Mouse (Mus musculus) midbrain, postnatal 0 days (tissue): ENCODE results near the gene Tmem132a. TPM values are rescaled to one million over a fixed set of nuclear protein-coding genes. Genes with fewer than 3 reads are reported as not detected.

Experiments used
- ATAC-seq: fragments of 200-750 bp; cut with Nextera tagmentation; 2 replicates; pipeline ENCODE4 v1.8.0; 2017; ENCODE audit warnings: moderate number of reproducible peaks, mild to moderate bottlenecking, moderate TSS enrichment, moderate library complexity; ENCODE audit not compliant: low FRiP score
- DNase-seq: peaks from one replicate; pipeline ENCODE4 v3.0.0-alpha.2; 2015; ENCODE audit warnings: low spot score
- H3K27ac ChIP-seq: fragments of 300-500 bp; sonication (generic); 2 replicates; pipeline ENCODE4 v1.5.1; 2014; ENCODE audit warnings: low read depth, mild to moderate bottlenecking, low read length, mixed read lengths
- H3K27me3 ChIP-seq: fragments of 300-500 bp; sonication (generic); 2 replicates; pipeline ENCODE4 v1.6.1; 2014; ENCODE audit warnings: low read length, control low read depth, mixed read lengths; ENCODE audit not compliant: insufficient read depth
- H3K36me3 ChIP-seq: fragments of 300-500 bp; sonication (generic); 2 replicates; pipeline ENCODE4 v1.6.1; 2014; ENCODE audit warnings: low read length, control low read depth, mixed read lengths; ENCODE audit not compliant: insufficient read depth
- H3K4me1 ChIP-seq: fragments of 300-500 bp; sonication (generic); 2 replicates; pipeline ENCODE4 v1.6.1; 2014; ENCODE audit warnings: mild to moderate bottlenecking, control low read depth, antibody characterized with exemption, low read length, mixed read lengths; ENCODE audit not compliant: insufficient read depth
- H3K4me2 ChIP-seq: fragments of 300-500 bp; sonication (generic); 2 replicates; pipeline ENCODE4 v1.6.1; 2014; ENCODE audit warnings: low read depth, mild to moderate bottlenecking, low read length, mixed read lengths; ENCODE audit not compliant: poor library complexity, severe bottlenecking
- H3K4me3 ChIP-seq: fragments of 300-500 bp; sonication (generic); 2 replicates; pipeline ENCODE4 v1.5.1; 2014; ENCODE audit warnings: low read depth, mild to moderate bottlenecking, low read length, moderate library complexity
- H3K9ac ChIP-seq: fragments of 300-500 bp; sonication (generic); replicated peaks from 2 replicates; pipeline ENCODE4 v1.6.1; 2014; ENCODE audit warnings: mild to moderate bottlenecking, low read length, moderate library complexity, mixed read lengths; ENCODE audit not compliant: poor library complexity, severe bottlenecking
- H3K9me3 ChIP-seq: fragments of 300-500 bp; sonication (generic); 2 replicates; pipeline ENCODE4 v1.6.1; 2016; ENCODE audit warnings: low read length, control low read depth
- CTCF ChIP-seq: IDR thresholded peaks from 2 replicates; pipeline ENCODE4 v1.5.1; 2016; ENCODE audit warnings: antibody characterized with exemption, mild to moderate bottlenecking
- WGBS: fragments of 180-500 bp; shearing (Covaris S2); extraction: QIAGEN DNeasy Blood & Tissue Kit; methylation state at CpG from one replicate; pipeline ENCODE4 v1.1.7; 2014; 5-methylcytosine and 5-hydroxymethylcytosine counted together
- polyA plus RNA-seq: library from polyadenylated mRNA; unstranded; fragments of >200 nt; fragmentation: Nextera tagmentation; extraction: Ambion mirVana; gene quantifications from 2 replicates; pipeline ENCODE4 v1.2.1, GENCODE M21; 2015
- total RNA-seq: library from RNA; depleted of rRNA; stranded (reverse); fragments of >200 nt; gene quantifications from 2 replicates; pipeline ENCODE4 v1.2.3, GENCODE M21; 2014

Gene Tmem132a
- total and polyA plus RNA-seq, 2 experiments from 2014 or later = 207 to 429 TPM

- WGBS = 61% methylated on average over 7 of the region's 7 CpGs
- ATAC-seq = no peak
Observed at GRCm38 (mm10) chr19:10821319-10821718, 48.4 kb downstream of the Tmem132a start.

GRCm38 (mm10) chr19:10818217-10818946 is 51.4 kb downstream of the Tmem132a start:
- WGBS = 43% methylated on average over 17 of the region's 17 CpGs
- Histone ChIP-seq H3K4me3 (no peak overlapping the region), H3K4me1 (no peaks in the 10 kb centered on the region), H3K27me3 (no peaks in the 10 kb centered on the region), H3K27ac (no peak overlapping the region), H3K4me2 (no peak overlapping the region), H3K36me3 (no peaks in the 10 kb centered on the region), H3K9me3 (no peaks in the 10 kb centered on the region), H3K9ac (no peak overlapping the region)
- no peak for TF ChIP-seq CTCF
- DNase-seq = no peak
- ATAC-seq = no peak

More at GRCm38 (mm10) chr19:10821319-10821718, 48.4 kb downstream of the Tmem132a start:
- no peak for TF ChIP-seq CTCF
- no peaks in the 10 kb centered on the region for H3K4me1 ChIP-seq
- H3K27ac ChIP-seq = no peak overlapping the region
- no peaks in the 10 kb centered on the region for H3K36me3 ChIP-seq
- DNase-seq = no peak
- H3K9ac ChIP-seq = no peak overlapping the region
- no peak overlapping the region for H3K4me3 ChIP-seq
- H3K27me3 ChIP-seq = no peaks in the 10 kb centered on the region
- no peaks in the 10 kb centered on the region for H3K9me3 ChIP-seq
- no peak overlapping the region for H3K4me2 ChIP-seq

GRCm38 (mm10) chr19:10816462-10816861 is 53.3 kb downstream of the Tmem132a start:
- ATAC-seq (no peak), DNase-seq (no peak)
- Histone ChIP-seq H3K4me3 (no peak overlapping the region), H3K9me3 (no peaks in the 10 kb centered on the region), H3K36me3 (no peaks in the 10 kb centered on the region), H3K4me2 (no peak overlapping the region), H3K9ac (no peak overlapping the region), H3K27ac (no peak overlapping the region), H3K27me3 (no peaks in the 10 kb centered on the region), H3K4me1 (no peaks in the 10 kb centered on the region)
- TF ChIP-seq CTCF = no peak
- WGBS = 62% methylated on average over 2 of the region's 2 CpGs

GRCm38 (mm10) chr19:10815871-10816270 is 53.9 kb downstream of the Tmem132a start:
- Histone ChIP-seq H3K4me2 (no peak overlapping the region), H3K36me3 (no peaks in the 10 kb centered on the region), H3K4me3 (no peak overlapping the region), H3K9me3 (no peaks in the 10 kb centered on the region), H3K9ac (no peak overlapping the region), H3K27me3 (no peaks in the 10 kb centered on the region), H3K27ac (no peak overlapping the region), H3K4me1 (no peaks in the 10 kb centered on the region)
- DNase-seq = no peak
- WGBS = 86% methylated on average over 6 of the region's 6 CpGs
- no peak for TF ChIP-seq CTCF
- ATAC-seq = no peak

GRCm38 (mm10) chr19:10813905-10814304 is 55.8 kb downstream of the Tmem132a start:
- H3K27ac ChIP-seq = no peak overlapping the region
- WGBS = 73% methylated on average over 7 of the region's 7 CpGs
- no peak overlapping the region for H3K4me2 ChIP-seq
- H3K36me3 ChIP-seq = no peaks in the 10 kb centered on the region
- no peak for TF ChIP-seq CTCF
- H3K27me3 ChIP-seq = no peaks in the 10 kb centered on the region
- no peaks in the 10 kb centered on the region; the same call in 1 of the 2 replicates for H3K4me1 ChIP-seq
- no peaks in the 10 kb centered on the region for H3K9me3 ChIP-seq
- DNase-seq (no peak), ATAC-seq (no peak)
- no peak overlapping the region for H3K4me3 ChIP-seq
- no peak overlapping the region for H3K9ac ChIP-seq

- Histone ChIP-seq H3K27ac (no peak overlapping the region), H3K9me3 (no peaks in the 10 kb centered on the region), H3K4me1 (no peaks in the 10 kb centered on the region; the same call in 1 of the 2 replicates), H3K9ac (no peak overlapping the region), H3K4me3 (no peak overlapping the region), H3K36me3 (no peaks in the 10 kb centered on the region), H3K4me2 (no peak overlapping the region), H3K27me3 (no peaks in the 10 kb centered on the region)
- no peak for TF ChIP-seq CTCF
- no peak for ATAC-seq
- WGBS = 93% methylated on average over 5 of the region's 5 CpGs
- no peak for DNase-seq
Observed at GRCm38 (mm10) chr19:10813039-10813438, 56.7 kb downstream of the Tmem132a start.
